Mouse (Mus musculus) testis, adult 2 months (tissue): ENCODE measurements at regions not wholly inside any gene's neighbourhood (a gene's known extent, or its start where the extent isn't known, plus 50 kb on each side); places are given as distances from the start of the nearest gene placed in this dataset.

ENCODE experiments used
- CTCF ChIP-seq: fragments of 200-500 bp; IDR thresholded peaks from 2 replicates; pipeline ENCODE4 v1.5.1; 2012; ENCODE audit warnings: low read depth, mild to moderate bottlenecking, inconsistent platforms, low read length, moderate library complexity; ENCODE audit not compliant: control insufficient read depth, insufficient read depth, insufficient replicate concordance
- POLR2A ChIP-seq: fragments of 200-500 bp; IDR thresholded peaks from 2 replicates; pipeline ENCODE4 v1.6.1; 2012; ENCODE audit warnings: low read depth, mild to moderate bottlenecking, inconsistent platforms, low read length, moderate library complexity; ENCODE audit not compliant: control insufficient read depth

GRCm38 (mm10) chr11:22694829-22695228 is 165.9 kb downstream of the B3gnt2 start:
- no peak for TF ChIP-seq CTCF
- no peak for TF ChIP-seq POLR2A
